Mouse (Mus musculus): Measurements from ENCODE around the gene Spic.
A peak's percentile ranks its signal among the peaks of the same experiment; 100 is the strongest.
"Not testable (repeated sequence)": the region's sequence is repeated elsewhere in the genome, so short reads cannot be mapped to it uniquely, and the experiment has no call there.

Gene Spic

GRCm38 (mm10) chr10:88684925-88685324 lies at the start of gene Spic:
Gene Spic (minus strand): TSS chr10:88685015.
- no peak for DNase-seq (ENCODE audit: low spot score)

GRCm38 (mm10) chr10:88732309-88732622 lies 47.5 kb upstream of the Spic start:
- no peak for DNase-seq (ENCODE audit: low spot score)

GRCm38 (mm10) chr10:88731496-88732308 lies 46.9 kb upstream of the Spic start:
- DNase-seq (ENCODE audit: low spot score) = no peak

- DNase-seq (ENCODE audit: low spot score) = peak; percentile 92
Observed at GRCm38 (mm10) chr10:88730571-88731495, 46.0 kb upstream of the Spic start, which contains the start of gene Arl1. Gene Arl1 (plus strand): TSS chr10:88730858.

- DNase-seq (ENCODE audit: low spot score) = no peak
Observed at GRCm38 (mm10) chr10:88728166-88728565, 43.4 kb upstream of the Spic start.

GRCm38 (mm10) chr10:88727128-88727527 lies 42.3 kb upstream of the Spic start:
- peak; percentile 20 for DNase-seq (ENCODE audit: low spot score)

GRCm38 (mm10) chr10:88725343-88725742 lies 40.5 kb upstream of the Spic start:
- DNase-seq (ENCODE audit: low spot score) = no peak

- DNase-seq (ENCODE audit: low spot score) = no peak
Observed at GRCm38 (mm10) chr10:88719618-88720017, 34.8 kb upstream of the Spic start.

- no peak for DNase-seq (ENCODE audit: low spot score)
Observed at GRCm38 (mm10) chr10:88717756-88718025, 32.9 kb upstream of the Spic start.

- DNase-seq (ENCODE audit: low spot score) = no peak
Observed at GRCm38 (mm10) chr10:88716986-88717755, 32.4 kb upstream of the Spic start.

- DNase-seq (ENCODE audit: low spot score) = no peak
Observed at GRCm38 (mm10) chr10:88715621-88716020, 30.8 kb upstream of the Spic start.

- DNase-seq (ENCODE audit: low spot score) = no peak
Observed at GRCm38 (mm10) chr10:88714744-88715143, 29.9 kb upstream of the Spic start.

GRCm38 (mm10) chr10:88712359-88712758 lies 27.5 kb upstream of the Spic start:
- no peak for DNase-seq (ENCODE audit: low spot score)

- no peak for DNase-seq (ENCODE audit: low spot score)
Observed at GRCm38 (mm10) chr10:88708671-88709523, 24.1 kb upstream of the Spic start.

GRCm38 (mm10) chr10:88700938-88701337 lies 16.1 kb upstream of the Spic start:
- no peak for DNase-seq (ENCODE audit: low spot score)

- no peak for DNase-seq (ENCODE audit: low spot score)
Observed at GRCm38 (mm10) chr10:88682904-88683563, 1.8 kb downstream of the Spic start.

GRCm38 (mm10) chr10:88672825-88673224 lies 12.0 kb downstream of the Spic start:
- DNase-seq (ENCODE audit: low spot score) = no peak

- no peak for DNase-seq (ENCODE audit: low spot score)
Observed at GRCm38 (mm10) chr10:88672123-88672522, 12.7 kb downstream of the Spic start.

- DNase-seq (ENCODE audit: low spot score) = no peak
Observed at GRCm38 (mm10) chr10:88669719-88670118, 15.1 kb downstream of the Spic start.

GRCm38 (mm10) chr10:88663856-88664255 lies 21.0 kb downstream of the Spic start:
- not testable (repeated sequence) for DNase-seq (ENCODE audit: low spot score)

- DNase-seq (ENCODE audit: low spot score) = no peak
Observed at GRCm38 (mm10) chr10:88658918-88659317, 25.9 kb downstream of the Spic start.
